Mouse (Mus musculus) lung, postnatal 10 days (tissue): ENCODE measurements at regions not wholly inside any gene's neighbourhood (a gene's known extent, or its start where the extent isn't known, plus 50 kb on each side); places are given as distances from the start of the nearest gene placed in this dataset.

Source experiments
- DNase-seq: peaks from one replicate; pipeline ENCODE4 v3.0.0; 2021

DNA sequence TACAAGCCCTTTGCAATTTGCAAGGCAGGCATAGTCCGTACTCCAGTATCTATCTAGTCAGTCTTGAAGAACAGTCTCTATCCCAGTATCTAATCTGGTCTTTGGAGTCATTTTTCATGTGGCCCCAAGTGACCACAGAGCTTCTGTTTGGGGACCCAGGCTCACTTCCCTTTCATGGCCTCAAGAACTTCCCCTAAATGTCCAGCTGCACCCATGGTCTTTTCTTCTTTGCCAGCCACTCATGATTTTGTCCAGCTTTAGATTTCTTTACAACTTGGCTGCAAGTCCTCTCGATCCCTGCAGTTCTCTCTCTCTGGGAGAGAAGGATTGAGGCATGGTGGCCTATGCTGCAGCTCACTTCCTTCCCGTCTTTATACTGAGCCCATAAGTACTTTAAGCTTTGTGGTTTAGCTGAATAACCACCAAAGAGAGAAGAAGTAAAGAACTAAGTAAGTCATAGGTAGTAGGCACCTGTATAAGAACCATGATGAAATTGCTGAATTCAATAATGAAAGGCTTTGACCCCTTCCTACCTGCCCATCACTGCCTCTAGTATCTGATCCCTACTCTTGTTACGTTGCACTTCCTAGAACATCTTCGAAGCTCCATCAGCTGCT lies 62.1 kb upstream of the Cited2 start:
- no peak for DNase-seq

DNA sequence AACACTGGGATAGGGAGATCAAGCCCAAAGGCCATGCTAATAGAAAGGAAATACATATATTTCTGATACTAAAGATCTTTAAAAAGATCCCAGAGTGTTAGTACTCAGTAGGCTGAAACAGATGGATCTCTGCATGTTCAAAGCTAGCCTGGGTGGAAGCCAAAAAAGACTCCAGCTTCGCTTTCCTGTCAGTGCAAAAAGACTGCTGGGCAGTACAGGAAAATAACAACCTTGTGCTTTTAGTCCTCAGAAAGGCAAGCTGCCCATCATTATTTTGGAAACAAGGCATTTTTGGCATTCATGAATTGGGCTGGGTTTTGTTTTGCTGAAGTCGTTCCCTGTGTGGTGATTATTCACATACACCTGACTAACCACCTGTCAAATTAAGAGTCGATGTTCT lies 56.9 kb upstream of the Cited2 start:
- DNase-seq, result no peak

DNA sequence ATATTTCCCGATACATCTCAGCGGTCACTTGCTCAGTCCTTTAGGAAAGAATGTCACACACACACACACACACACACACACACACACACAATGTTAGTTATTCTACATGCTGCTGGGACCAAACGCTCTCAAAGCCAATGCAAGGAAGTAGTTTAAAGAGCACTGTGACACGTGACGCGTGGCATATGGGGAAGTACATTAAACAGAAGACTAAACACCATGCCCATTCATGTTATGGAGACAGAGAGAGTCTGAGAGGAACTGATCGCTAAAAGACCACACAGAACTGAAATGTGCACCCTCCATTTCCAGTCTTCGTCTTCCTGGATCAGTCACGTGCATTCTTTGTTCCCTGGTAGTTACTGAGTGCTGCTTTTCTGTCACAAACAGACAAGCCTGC lies 53.6 kb upstream of the Cited2 start:
- no peak for DNase-seq
